Mouse (Mus musculus) T-helper 1 cell (primary cell): ENCODE data around the gene Sgsh.

Source experiments
- in situ Hi-C: fragments of 300-600 bp; cut with MboI, MseI; formaldehyde crosslinking; loops from one replicate; pipeline ENCODE4 v1.15.1; 2025; ENCODE audit warnings: high pct_unique_total_duplicates

Sgsh gene

GRCm38 (mm10) chr11:119377326-119377725 lies 22.0 kb upstream of the Sgsh start:
- in situ Hi-C loops = no loop called here

GRCm38 (mm10) chr11:119375425-119375824 lies 20.1 kb upstream of the Sgsh start:
- in situ Hi-C loops = no loop called here

- in situ Hi-C loops = no loop called here
Observed at GRCm38 (mm10) chr11:119363534-119364145, 8.3 kb upstream of the Sgsh start.

GRCm38 (mm10) chr11:119362769-119363533 lies 7.6 kb upstream of the Sgsh start:
- in situ Hi-C loops = no loop called here

GRCm38 (mm10) chr11:119359089-119359488 lies 3.8 kb upstream of the Sgsh start:
- in situ Hi-C loops = no loop called here

GRCm38 (mm10) chr11:119354798-119355442 lies 416 bp downstream of the Sgsh start:
- in situ Hi-C loops = no loop called here

GRCm38 (mm10) chr11:119353946-119354345 lies 1.4 kb downstream of the Sgsh start:
- in situ Hi-C loops = no loop called here

- in situ Hi-C loops = no loop called here
Observed at GRCm38 (mm10) chr11:119352113-119352512, 3.2 kb downstream of the Sgsh start.

- in situ Hi-C loops = no loop called here
Observed at GRCm38 (mm10) chr11:119347125-119347524, 8.2 kb downstream of the Sgsh start.

GRCm38 (mm10) chr11:119344865-119345264 lies 10.5 kb downstream of the Sgsh start:
- in situ Hi-C loops = loop anchor here (5.0 kb wide), 1 partner anchor 57 kb away; no protein-coding TSS in a partner anchor

GRCm38 (mm10) chr11:119344178-119344577 lies 11.2 kb downstream of the Sgsh start:
- in situ Hi-C loops = loop anchor here (5.0 kb wide), 1 partner anchor 58 kb away; no protein-coding TSS in a partner anchor

- in situ Hi-C loops = loop anchor here (5.0 kb wide), 1 partner anchor 63 kb away; no protein-coding TSS in a partner anchor
Observed at GRCm38 (mm10) chr11:119339637-119340036, 15.7 kb downstream of the Sgsh start.

GRCm38 (mm10) chr11:119339179-119339578 lies 16.2 kb downstream of the Sgsh start:
- in situ Hi-C loops = no loop called here

GRCm38 (mm10) chr11:119338271-119339059 lies 16.9 kb downstream of the Sgsh start:
- in situ Hi-C loops = no loop called here

- in situ Hi-C loops = no loop called here
Observed at GRCm38 (mm10) chr11:119331970-119332369, 23.4 kb downstream of the Sgsh start.

- in situ Hi-C loops = no loop called here
Observed at GRCm38 (mm10) chr11:119330592-119330991, 24.7 kb downstream of the Sgsh start.

- in situ Hi-C loops = no loop called here
Observed at GRCm38 (mm10) chr11:119325068-119325467, 30.3 kb downstream of the Sgsh start.

- in situ Hi-C loops = no loop called here
Observed at GRCm38 (mm10) chr11:119322521-119322920, 32.8 kb downstream of the Sgsh start.

GRCm38 (mm10) chr11:119316720-119317119 lies 38.6 kb downstream of the Sgsh start:
- in situ Hi-C loops = no loop called here

- in situ Hi-C loops = no loop called here
Observed at GRCm38 (mm10) chr11:119314252-119314936, 40.9 kb downstream of the Sgsh start.

- in situ Hi-C loops = no loop called here
Observed at GRCm38 (mm10) chr11:119310621-119311020, 44.7 kb downstream of the Sgsh start.
